Mouse (Mus musculus) kidney, adult 2 months (tissue): ENCODE measurements around the gene Tmem243. TPM values are rescaled to one million over a fixed set of nuclear protein-coding genes. Genes with fewer than 3 reads are reported as not detected.
"Not testable (repeated sequence)": the region's sequence is repeated elsewhere in the genome, so short reads cannot be mapped to it uniquely, and the experiment has no call there.

Experiments used
- DNase-seq: peaks from one replicate; pipeline ENCODE4 v3.0.0; 2021
- H3K27ac ChIP-seq: fragments of 200-500 bp; 2 replicates; pipeline ENCODE4 v1.5.1; 2012; ENCODE audit warnings: low read depth, low read length, control low read depth, inconsistent platforms; ENCODE audit not compliant: insufficient read depth
- H3K27me3 ChIP-seq: fragments of 200-500 bp; replicated peaks from 2 replicates; pipeline ENCODE4 v1.6.1; 2012; ENCODE audit warnings: mild to moderate bottlenecking, moderate library complexity, low read length, inconsistent platforms; ENCODE audit not compliant: control insufficient read depth, insufficient read depth
- H3K36me3 ChIP-seq: fragments of 200-500 bp; 2 replicates; pipeline ENCODE4 v1.6.1; 2012; ENCODE audit warnings: mild to moderate bottlenecking, moderate library complexity, low read length, inconsistent platforms; ENCODE audit not compliant: control insufficient read depth, insufficient read depth
- H3K4me1 ChIP-seq: fragments of 200-500 bp; 2 replicates; pipeline ENCODE4 v1.6.1; 2011; ENCODE audit warnings: low read length; ENCODE audit not compliant: control insufficient read depth, insufficient read depth
- H3K4me3 ChIP-seq: fragments of 200-500 bp; 2 replicates; pipeline ENCODE4 v1.5.1; 2011; ENCODE audit warnings: mild to moderate bottlenecking, low read depth, low read length, control low read depth; ENCODE audit not compliant: insufficient read depth
- CTCF ChIP-seq: fragments of 200-500 bp; conservative IDR thresholded peaks from 2 replicates; pipeline ENCODE4 v1.5.1; 2011; ENCODE audit warnings: low read depth, mild to moderate bottlenecking, control low read depth, low read length, moderate library complexity, mixed read lengths; ENCODE audit not compliant: insufficient read depth, insufficient read length
- POLR2A ChIP-seq: fragments of 200-500 bp; IDR thresholded peaks from one replicate; pipeline ENCODE4 v1.6.1; 2011; ENCODE audit warnings: low read depth, low read length, control low read depth
- WGBS: fragments of 180-500 bp; shearing (Covaris S2); methylation state at CpG from one replicate; pipeline ENCODE4 v1.1.7; 2018; 5-methylcytosine and 5-hydroxymethylcytosine counted together
- polyA plus RNA-seq: library from polyadenylated mRNA; depleted of rRNA; stranded (reverse); fragments of >200 nt; gene quantifications from 2 replicates; pipeline ENCODE4 v1.2.3, GENCODE M21; 2012; rRNA removed

The Tmem243 gene
- polyA plus RNA-seq, 1 experiment = 49.5 TPM

DNA sequence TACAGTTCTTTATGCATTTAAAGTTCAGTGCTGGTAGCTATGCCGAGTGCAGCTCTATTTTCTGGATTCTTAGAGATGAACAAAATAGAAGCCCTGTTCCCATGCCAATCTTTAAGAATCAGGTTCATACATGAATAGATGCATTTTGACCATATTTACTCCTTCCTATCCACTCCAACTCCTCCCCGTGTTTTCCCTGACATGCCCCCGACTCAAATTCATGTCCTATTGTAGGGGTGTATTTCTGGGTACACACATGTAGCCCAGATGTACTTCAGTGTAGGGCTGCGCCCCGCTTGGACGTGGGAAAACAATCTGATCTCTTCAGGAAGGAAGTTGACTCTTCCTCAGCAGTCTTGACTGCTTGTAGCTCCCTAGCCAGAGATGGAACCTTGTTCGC, 61.6 kb downstream of the Tmem243 start:
- no peaks in the 10 kb centered on the region for H3K36me3 ChIP-seq
- H3K27me3 ChIP-seq = no peaks in the 10 kb centered on the region
- no peak for DNase-seq
- H3K4me3 ChIP-seq = peak overlapping the region; percentile 93
- WGBS = 6% methylated on average over 7 of the region's 7 CpGs
- peaks cover 8% of the 10 kb centered on the region; the same call in 1 of the 2 replicates for H3K4me1 ChIP-seq
- TF ChIP-seq CTCF (no peak), POLR2A (no peak)
- H3K27ac ChIP-seq = peak overlapping the region; percentile 95

DNA sequence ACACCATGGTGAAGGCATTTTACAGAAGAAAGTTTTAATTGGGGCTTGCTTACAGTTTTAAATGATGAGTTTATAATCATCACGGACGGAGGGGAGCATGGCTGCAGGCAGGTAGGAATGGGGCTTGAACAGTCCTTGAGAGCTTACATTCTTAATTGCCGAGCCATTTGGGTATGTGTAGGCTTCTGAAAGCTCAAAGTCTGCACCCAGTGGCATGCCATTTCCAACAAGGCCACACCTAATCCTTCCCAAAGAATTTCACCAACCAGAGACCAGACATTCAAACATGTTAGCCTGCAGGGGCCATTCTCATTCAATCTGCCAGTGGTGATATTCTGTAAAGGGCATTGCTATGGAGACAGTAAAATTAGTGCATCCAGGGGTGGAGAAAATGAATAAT, 62.9 kb downstream of the Tmem243 start:
- Histone ChIP-seq H3K4me3 (no peak overlapping the region), H3K36me3 (no peaks in the 10 kb centered on the region), H3K27me3 (no peaks in the 10 kb centered on the region), H3K4me1 (peaks cover 5% of the 10 kb centered on the region; the same call in 1 of the 2 replicates), H3K27ac (no peak overlapping the region)
- no peak for TF ChIP-seq CTCF
- no peak for TF ChIP-seq POLR2A
- WGBS = 92% methylated on average over 3 of the region's 3 CpGs
- DNase-seq = no peak

DNA sequence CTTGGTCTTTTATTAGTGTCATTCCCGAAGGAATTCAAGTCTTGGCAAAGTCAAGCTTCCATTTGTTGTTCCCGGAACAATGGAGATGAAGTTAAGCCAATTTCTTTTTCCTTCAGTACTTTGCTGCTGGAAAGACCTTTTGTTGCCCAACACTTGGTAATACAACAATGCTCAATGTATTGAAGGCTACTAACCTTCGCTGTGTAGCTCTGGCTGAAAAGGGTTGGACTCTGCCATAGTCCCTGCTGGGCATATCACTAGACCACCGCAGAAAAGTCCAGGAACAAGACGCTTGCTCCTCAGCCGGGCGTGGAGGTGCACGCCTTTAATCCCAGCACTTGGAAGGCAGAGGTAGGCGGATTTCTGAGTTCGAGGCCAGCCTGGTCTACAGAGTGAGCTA, 64.7 kb downstream of the Tmem243 start:
- H3K27me3 ChIP-seq = not testable (repeated sequence)

DNA sequence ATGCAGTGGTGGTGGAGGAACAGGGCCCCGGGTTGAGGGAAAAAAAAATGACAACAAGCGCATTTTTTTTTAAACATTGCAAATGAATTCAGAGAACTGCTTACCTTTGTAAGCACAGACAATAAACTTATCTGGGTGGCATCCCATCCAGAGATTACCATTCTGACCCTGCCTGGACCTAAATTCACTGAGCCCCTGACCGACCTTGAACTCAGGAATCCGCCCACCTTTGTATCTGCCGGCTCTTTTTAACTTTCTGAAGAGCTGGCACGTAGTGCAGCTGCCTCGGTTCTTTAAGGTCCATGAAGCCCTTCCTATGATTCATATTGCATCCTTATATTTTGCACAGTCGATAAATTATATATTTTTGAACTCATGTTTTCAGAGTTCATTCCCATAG, 65.9 kb downstream of the Tmem243 start:
- H3K4me1 ChIP-seq = peaks cover 5% of the 10 kb centered on the region; the same call in 1 of the 2 replicates
- H3K4me3 ChIP-seq = no peak overlapping the region
- H3K36me3 ChIP-seq = no peaks in the 10 kb centered on the region
- no peaks in the 10 kb centered on the region for H3K27me3 ChIP-seq
- no peak overlapping the region for H3K27ac ChIP-seq
- no peak for DNase-seq
- TF ChIP-seq POLR2A (no peak), CTCF (no peak)
- 68% methylated on average over 8 of the region's 8 CpGs for WGBS

More for the DNA sequence above, 64.7 kb downstream of the Tmem243 start:
- 88% methylated on average over 10 of the region's 10 CpGs for WGBS
- H3K4me1 ChIP-seq, DNase-seq, H3K36me3 ChIP-seq, H3K4me3 ChIP-seq, H3K27ac ChIP-seq: not testable (repeated sequence)

DNA sequence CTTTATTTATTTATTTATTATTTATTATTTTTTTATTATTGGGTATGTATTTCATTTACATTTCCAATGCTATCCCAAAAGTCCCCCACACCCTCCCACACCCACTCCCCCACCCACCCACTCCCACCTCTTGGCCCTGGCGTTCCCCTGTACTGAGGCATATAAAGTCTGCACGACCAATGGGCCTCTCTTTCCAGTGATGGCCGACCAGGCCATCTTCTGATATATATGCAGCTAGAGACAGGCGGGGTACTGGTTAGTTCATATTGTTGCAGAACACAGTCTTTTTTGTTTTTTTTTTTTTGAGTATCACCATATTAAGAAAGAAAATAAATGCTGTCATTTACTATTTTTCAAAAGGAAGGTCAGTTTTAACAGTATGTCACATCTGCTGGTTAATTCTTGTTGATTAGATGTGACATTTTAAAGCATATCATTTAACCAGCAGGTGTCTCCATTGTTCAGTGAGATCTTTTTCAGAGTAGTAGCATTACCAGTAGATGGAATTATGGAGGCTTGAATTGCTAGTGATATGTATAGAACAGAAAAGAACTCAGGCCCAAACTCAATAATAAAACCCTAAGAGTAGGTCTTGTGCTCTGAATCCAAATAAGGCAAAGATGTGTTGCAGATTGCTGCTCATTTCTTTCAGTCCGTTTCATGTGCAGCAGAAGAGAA, 69.0 kb downstream of the Tmem243 start:
- H3K27ac ChIP-seq, H3K27me3 ChIP-seq, DNase-seq, H3K4me1 ChIP-seq, H3K4me3 ChIP-seq, H3K36me3 ChIP-seq: not testable (repeated sequence)
- WGBS = 81% methylated on average over 5 of the region's 5 CpGs

DNA sequence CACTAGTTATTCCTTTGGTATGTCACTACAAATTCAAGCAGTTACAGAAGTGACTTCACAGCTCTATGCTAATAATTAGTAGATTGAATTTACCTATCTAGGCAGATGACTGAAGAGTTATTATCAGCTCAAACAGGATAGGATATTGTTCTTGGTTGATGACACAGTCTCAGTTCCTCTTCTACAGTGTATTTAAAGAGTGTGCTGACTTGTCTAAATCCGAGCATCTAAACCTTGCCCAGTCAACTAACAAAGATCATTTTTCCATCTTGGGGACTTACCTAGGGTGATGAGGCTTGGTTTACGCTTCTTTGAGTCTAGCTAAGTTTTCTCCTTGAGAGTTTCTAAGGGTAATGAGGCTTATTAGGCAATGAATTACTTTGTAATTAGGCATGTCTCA, 72.8 kb downstream of the Tmem243 start:
- WGBS = 40% methylated on average over 2 of the region's 2 CpGs
- DNase-seq = no peak
- no peak for TF ChIP-seq POLR2A
- no peak for TF ChIP-seq CTCF
- H3K27ac ChIP-seq = no peak overlapping the region
- H3K4me1 ChIP-seq = no peaks in the 10 kb centered on the region
- no peaks in the 10 kb centered on the region for H3K36me3 ChIP-seq
- no peaks in the 10 kb centered on the region for H3K27me3 ChIP-seq
- no peak overlapping the region for H3K4me3 ChIP-seq

DNA sequence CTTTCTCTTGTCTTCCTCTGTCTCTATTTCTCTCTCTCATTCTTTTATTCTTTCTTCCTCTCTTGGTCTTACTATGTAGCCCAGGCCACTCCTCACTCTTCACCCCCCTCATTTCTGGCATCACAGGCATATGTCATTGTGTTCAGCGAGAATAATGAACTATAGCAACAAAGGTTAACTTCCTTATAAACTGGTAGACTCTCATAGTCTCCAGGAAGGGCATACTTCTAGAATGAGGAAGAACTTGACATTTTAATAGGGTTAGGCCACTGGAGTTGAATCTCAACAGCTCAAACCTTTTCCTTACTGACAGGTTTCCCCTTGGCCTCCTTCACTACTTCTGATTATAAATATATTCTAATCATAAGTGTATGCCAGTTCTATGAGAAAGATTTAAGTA, 86.0 kb downstream of the Tmem243 start:
- 71% methylated on average over 1 of the region's 1 CpGs for WGBS
- H3K27me3 ChIP-seq = no peaks in the 10 kb centered on the region
- no peaks in the 10 kb centered on the region for H3K36me3 ChIP-seq
- DNase-seq = no peak
- H3K4me3 ChIP-seq = no peak overlapping the region
- no peak overlapping the region for H3K27ac ChIP-seq
- no peaks in the 10 kb centered on the region for H3K4me1 ChIP-seq
- TF ChIP-seq CTCF (no peak), POLR2A (no peak)

Other genes with a start within 250 kb of the Tmem243 start
- 0.15 and 0.33 TPM in 2 replicates for gene Abcb4, start 207.0 kb upstream of the Tmem243 start, polyA plus RNA-seq
- gene Crot, start 103.3 kb upstream of the Tmem243 start, polyA plus RNA-seq = 39.7 and 43.5 TPM in 2 replicates
- gene Dmtf1, start 61.1 kb downstream of the Tmem243 start, polyA plus RNA-seq = 9.1 and 10.5 TPM in 2 replicates
- gene 9330182L06Rik, start 165.4 kb downstream of the Tmem243 start, polyA plus RNA-seq = 0.08 and 0.16 TPM in 2 replicates